Mouse (Mus musculus) midbrain, embryonic 15.5 days (tissue): ENCODE data around the gene Aldh4a1. TPM values are rescaled to one million over a fixed set of nuclear protein-coding genes. Genes with fewer than 3 reads are reported as not detected.

Experiments used
- ATAC-seq: fragments of 200-750 bp; cut with Nextera tagmentation; replicated peaks from 2 replicates; pipeline ENCODE4 v1.8.0; 2017; ENCODE audit warnings: moderate TSS enrichment
- H3K27ac ChIP-seq: fragments of 300-500 bp; sonication (generic); 2 replicates; pipeline ENCODE4 v1.5.1; 2015; ENCODE audit warnings: mild to moderate bottlenecking, inconsistent platforms
- H3K27me3 ChIP-seq: fragments of 300-500 bp; sonication (generic); replicated peaks from 2 replicates; pipeline ENCODE4 v1.6.1; 2015; ENCODE audit warnings: inconsistent platforms
- H3K36me3 ChIP-seq: fragments of 300-500 bp; sonication (generic); replicated peaks from 2 replicates; pipeline ENCODE4 v1.6.1; 2015; ENCODE audit warnings: inconsistent platforms
- H3K4me1 ChIP-seq: fragments of 300-500 bp; sonication (generic); 2 replicates; pipeline ENCODE4 v1.6.1; 2015; ENCODE audit warnings: inconsistent platforms
- H3K4me2 ChIP-seq: fragments of 300-500 bp; sonication (generic); 2 replicates; pipeline ENCODE4 v1.6.1; 2015; ENCODE audit warnings: inconsistent platforms, mild to moderate bottlenecking, moderate library complexity
- H3K4me3 ChIP-seq: fragments of 300-500 bp; sonication (generic); 2 replicates; pipeline ENCODE4 v1.5.1; 2015; ENCODE audit warnings: mild to moderate bottlenecking, inconsistent platforms
- H3K9ac ChIP-seq: fragments of 300-500 bp; sonication (generic); 2 replicates; pipeline ENCODE4 v1.6.1; 2015; ENCODE audit warnings: mild to moderate bottlenecking, inconsistent platforms
- H3K9me3 ChIP-seq: fragments of 300-500 bp; sonication (generic); 2 replicates; pipeline ENCODE4 v1.6.1; 2016; ENCODE audit warnings: inconsistent platforms
- WGBS: fragments of 180-500 bp; shearing (Covaris S2); methylation state at CpG from one replicate; pipeline ENCODE4 v1.1.7; 2015; ENCODE audit warnings: mixed read lengths; 5-methylcytosine and 5-hydroxymethylcytosine counted together
- polyA plus RNA-seq: library from polyadenylated mRNA; unstranded; fragments of >200 nt; fragmentation: Nextera tagmentation; extraction: Ambion mirVana; gene quantifications from 2 replicates; pipeline ENCODE4 v1.2.1, GENCODE M21; 2015

The Aldh4a1 gene
- polyA plus RNA-seq, 1 experiment from 2014 or later = 27.1 TPM

DNA sequence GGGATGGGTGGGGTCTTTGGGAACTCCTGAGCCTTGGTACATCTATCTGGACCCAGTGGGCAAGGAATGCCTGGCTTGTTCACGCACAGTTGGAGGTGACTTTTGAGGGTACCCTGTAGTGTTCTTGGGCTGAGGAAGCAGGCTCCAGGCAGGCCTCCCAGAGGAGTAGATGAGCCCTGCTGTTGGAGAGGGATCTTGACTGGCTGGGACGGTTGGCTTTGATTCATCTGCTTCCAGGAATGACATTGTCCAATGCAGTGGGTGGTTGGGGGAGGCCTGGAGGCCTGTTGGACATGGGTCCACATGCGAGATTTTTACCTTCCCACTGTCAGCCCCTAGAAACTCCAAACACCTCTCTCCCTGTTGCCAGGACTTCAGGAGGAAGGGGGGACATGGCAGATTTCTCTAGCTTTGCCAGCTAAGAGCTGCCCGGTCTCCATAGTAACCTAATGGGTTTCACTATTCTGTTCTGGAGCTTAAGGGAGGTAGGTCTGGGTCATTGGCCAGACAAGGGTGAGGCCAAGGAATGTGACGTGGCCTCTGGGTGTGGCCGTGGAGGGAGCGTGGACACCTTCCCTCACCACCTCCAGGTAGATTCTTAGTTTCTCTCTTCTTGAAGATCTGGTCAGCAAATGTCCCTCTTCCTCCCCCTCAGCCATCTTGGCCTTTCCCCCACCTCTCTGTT is 9.0 kb downstream of the Aldh4a1 start:
- Histone ChIP-seq H3K4me3 (no peak overlapping the region), H3K4me2 (no peak overlapping the region), H3K36me3 (no peaks in the 10 kb centered on the region), H3K9ac (no peak overlapping the region), H3K27ac (no peak overlapping the region), H3K4me1 (no peaks in the 10 kb centered on the region), H3K9me3 (no peaks in the 10 kb centered on the region), H3K27me3 (no peaks in the 10 kb centered on the region)
- WGBS = 81% methylated on average over 7 of the region's 7 CpGs
- no peak for ATAC-seq

DNA sequence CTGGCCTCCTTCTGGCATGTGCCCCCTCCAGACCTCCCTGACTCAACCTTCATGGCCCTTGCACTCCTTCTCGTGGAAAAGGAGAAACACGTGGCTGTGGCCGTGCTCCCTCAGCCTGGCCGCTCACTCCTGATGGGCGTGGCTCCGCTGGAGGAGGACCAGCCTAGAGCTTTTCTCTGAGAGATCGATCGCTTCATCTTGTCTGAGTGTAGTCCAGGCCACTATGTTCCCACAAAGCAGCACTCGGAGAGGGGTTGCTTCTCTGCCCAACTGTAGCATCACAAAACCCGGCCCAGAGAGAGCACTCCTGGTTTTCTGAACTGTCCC is 9.6 kb downstream of the Aldh4a1 start:
- Histone ChIP-seq H3K4me3 (no peak overlapping the region), H3K27me3 (no peaks in the 10 kb centered on the region; the same call in 1 of the 2 replicates), H3K4me2 (no peak overlapping the region), H3K36me3 (0 out of 2 replicates have a peak, but pooled peaks cover 4% of the 10 kb centered on the region), H3K9me3 (no peaks in the 10 kb centered on the region), H3K27ac (no peak overlapping the region), H3K9ac (no peak overlapping the region), H3K4me1 (no peaks in the 10 kb centered on the region)
- 87% methylated on average over 10 of the region's 10 CpGs for WGBS
- ATAC-seq = no peak

DNA sequence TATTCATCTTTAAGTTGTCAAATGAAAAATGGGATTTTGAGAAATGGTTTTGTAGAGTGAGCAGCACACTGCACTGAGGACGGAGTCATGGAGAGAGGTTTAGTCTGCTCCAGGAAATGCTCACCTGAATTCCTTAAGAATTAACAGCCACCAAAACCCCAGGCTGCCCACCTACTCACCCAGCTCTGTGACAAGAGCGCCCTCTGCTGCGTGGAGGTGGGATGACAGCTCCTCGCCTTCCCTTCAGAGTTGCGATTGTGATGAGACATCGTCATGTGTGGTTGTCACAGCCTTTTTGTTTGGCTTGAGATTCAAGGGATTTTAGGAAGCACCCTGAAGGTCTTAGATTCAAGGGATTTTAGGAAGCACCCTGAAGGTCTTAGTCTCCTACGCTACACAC is 13.7 kb downstream of the Aldh4a1 start:
- H3K27me3 ChIP-seq = no peaks in the 10 kb centered on the region; the same call in 1 of the 2 replicates
- H3K4me3 ChIP-seq = no peak overlapping the region
- WGBS = 24% methylated on average over 7 of the region's 7 CpGs

DNA sequence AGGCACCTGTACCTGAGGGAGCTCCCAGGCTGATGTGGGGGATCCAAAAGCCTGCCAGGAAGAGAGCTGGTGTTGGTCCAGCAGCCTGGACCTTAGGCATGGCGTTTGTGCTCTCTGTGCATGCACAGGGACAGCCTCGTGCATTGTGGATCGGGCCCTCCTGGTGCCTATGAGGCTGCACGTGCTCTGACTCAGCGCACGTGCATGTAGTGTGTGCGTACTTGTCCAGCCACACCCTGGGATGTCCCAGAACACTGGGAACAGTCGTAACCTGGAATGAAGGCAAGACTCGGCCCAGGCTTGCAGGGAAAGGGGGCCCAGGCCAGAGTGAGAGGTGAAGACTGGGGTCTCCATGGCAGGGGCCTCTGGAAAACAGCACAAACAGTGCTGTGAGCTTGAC is 15.2 kb downstream of the Aldh4a1 start:
- Histone ChIP-seq H3K27ac (no peak overlapping the region), H3K27me3 (peaks cover 4% of the 10 kb centered on the region; the same call in 1 of the 2 replicates), H3K36me3 (0 out of 2 replicates have a peak, but pooled peaks cover 8% of the 10 kb centered on the region), H3K9me3 (no peaks in the 10 kb centered on the region), H3K9ac (no peak overlapping the region), H3K4me3 (no peak overlapping the region), H3K4me2 (no peak overlapping the region), H3K4me1 (peaks cover 24% of the 10 kb centered on the region)
- 90% methylated on average over 9 of the region's 9 CpGs for WGBS
- no peak for ATAC-seq

More for the DNA sequence above, 13.7 kb downstream of the Aldh4a1 start:
- no peak for ATAC-seq
- Histone ChIP-seq H3K27ac (no peak overlapping the region), H3K9me3 (no peaks in the 10 kb centered on the region), H3K4me1 (peaks cover 11% of the 10 kb centered on the region), H3K9ac (no peak overlapping the region), H3K36me3 (0 out of 2 replicates have a peak, but pooled peaks cover 8% of the 10 kb centered on the region), H3K4me2 (no peak overlapping the region)

DNA sequence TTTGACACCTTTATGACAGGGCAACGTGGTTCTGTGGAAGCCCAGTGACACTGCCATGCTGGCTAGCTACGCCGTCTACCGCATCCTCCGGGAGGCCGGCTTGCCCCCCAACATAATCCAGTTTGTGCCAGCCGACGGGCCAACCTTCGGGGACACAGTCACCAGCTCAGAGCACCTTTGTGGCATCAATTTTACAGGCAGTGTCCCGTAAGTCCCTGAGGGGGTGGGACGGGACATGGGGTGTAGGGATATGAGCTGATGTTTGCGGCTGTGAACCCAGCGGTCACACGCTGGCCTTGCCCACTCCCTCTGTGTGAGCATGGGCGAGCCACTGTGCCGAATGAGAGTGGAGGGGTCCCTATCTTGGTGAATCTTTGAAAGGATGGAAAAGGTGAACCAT is 15.7 kb downstream of the Aldh4a1 start:
- Histone ChIP-seq H3K27me3 (peaks cover 6% of the 10 kb centered on the region; the same call in 1 of the 2 replicates), H3K9me3 (no peaks in the 10 kb centered on the region), H3K4me3 (no peak overlapping the region), H3K4me2 (no peak overlapping the region), H3K27ac (no peak overlapping the region), H3K9ac (no peak overlapping the region), H3K36me3 (0 out of 2 replicates have a peak, but pooled peaks cover 8% of the 10 kb centered on the region), H3K4me1 (peaks cover 24% of the 10 kb centered on the region)
- WGBS = 95% methylated on average over 16 of the region's 16 CpGs
- no peak for ATAC-seq

DNA sequence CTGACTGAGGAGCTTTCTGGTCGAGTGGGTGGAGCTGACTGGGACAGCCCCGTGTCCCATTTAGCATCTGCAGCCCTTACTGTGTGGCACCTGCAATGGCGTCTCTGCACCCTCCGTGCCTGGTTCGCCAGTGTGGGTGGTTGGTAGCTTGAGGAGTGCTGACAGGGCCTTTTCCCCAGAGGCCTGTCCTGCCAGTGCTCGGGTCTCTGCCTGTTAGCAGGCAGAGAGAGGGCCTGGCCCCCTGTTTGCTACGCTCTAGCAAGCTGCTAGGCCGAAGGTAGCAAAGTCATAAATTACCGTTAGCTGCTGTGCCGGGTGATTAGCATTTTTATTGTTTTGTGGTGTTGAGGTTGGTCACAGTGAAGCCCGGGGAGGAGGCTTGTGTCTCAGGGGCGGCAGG is 17.1 kb downstream of the Aldh4a1 start:
- no peak overlapping the region for H3K4me3 ChIP-seq
- no peak for ATAC-seq

DNA sequence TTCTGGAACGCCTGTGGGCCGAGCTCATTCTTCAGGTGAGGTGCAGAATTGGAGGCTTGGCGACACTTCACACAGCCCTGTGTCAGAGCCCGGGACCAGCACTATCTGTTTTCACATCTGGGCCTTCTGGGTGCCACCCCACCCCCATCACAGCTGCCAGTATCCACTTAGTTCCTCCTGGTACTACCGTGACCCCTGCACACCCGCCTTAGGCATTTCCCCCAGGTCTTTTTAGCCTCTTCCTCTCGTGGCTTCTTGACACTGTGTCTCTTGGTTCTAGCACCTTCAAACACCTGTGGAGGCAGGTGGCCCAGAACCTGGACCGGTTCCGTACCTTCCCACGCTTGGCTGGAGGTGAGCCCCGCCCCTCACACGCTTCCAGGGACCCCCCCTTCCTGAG is 17.7 kb downstream of the Aldh4a1 start:
- H3K36me3 ChIP-seq = peaks cover 8% of the 10 kb centered on the region; the same call in 1 of the 2 replicates
- H3K27ac ChIP-seq = no peak overlapping the region
- no peak for ATAC-seq
- H3K4me2 ChIP-seq = no peak overlapping the region
- no peaks in the 10 kb centered on the region for H3K9me3 ChIP-seq
- 69% methylated on average over 12 of the region's 12 CpGs for WGBS
- H3K9ac ChIP-seq = no peak overlapping the region
- H3K27me3 ChIP-seq = peaks cover 6% of the 10 kb centered on the region; the same call in 1 of the 2 replicates
- peaks cover 24% of the 10 kb centered on the region for H3K4me1 ChIP-seq
- H3K4me3 ChIP-seq = no peak overlapping the region

More for the DNA sequence above, 17.1 kb downstream of the Aldh4a1 start:
- Histone ChIP-seq H3K4me2 (no peak overlapping the region), H3K9ac (no peak overlapping the region; the same call in 1 of the 2 replicates), H3K36me3 (peaks cover 8% of the 10 kb centered on the region; the same call in 1 of the 2 replicates), H3K27ac (no peak overlapping the region), H3K9me3 (no peaks in the 10 kb centered on the region), H3K27me3 (peaks cover 6% of the 10 kb centered on the region; the same call in 1 of the 2 replicates), H3K4me1 (peaks cover 24% of the 10 kb centered on the region)
- 28% methylated on average over 12 of the region's 12 CpGs for WGBS

DNA sequence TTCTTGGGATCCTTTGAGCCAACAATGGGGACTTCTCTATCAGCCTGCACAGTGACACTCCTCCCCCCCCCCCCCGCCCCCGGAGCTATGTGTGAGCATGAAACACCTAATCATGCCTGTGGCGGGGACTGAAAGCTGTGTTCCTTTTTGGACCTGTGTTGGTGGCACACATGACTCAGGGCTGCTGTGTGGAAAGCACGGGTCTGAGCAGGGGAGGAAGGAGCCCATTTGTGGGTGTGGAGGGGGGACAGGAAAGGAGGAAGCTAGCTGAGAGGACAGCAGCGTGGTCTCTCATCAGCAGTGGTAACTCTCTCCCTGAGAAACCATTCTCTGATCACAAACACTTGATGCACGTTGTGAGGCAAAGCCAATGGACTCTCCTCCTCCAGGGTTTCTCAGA is 18.1 kb downstream of the Aldh4a1 start:
- Histone ChIP-seq H3K4me3 (no peak overlapping the region), H3K9ac (no peak overlapping the region), H3K27me3 (peaks cover 6% of the 10 kb centered on the region; the same call in 1 of the 2 replicates), H3K4me2 (no peak overlapping the region), H3K9me3 (no peaks in the 10 kb centered on the region), H3K36me3 (peaks cover 10% of the 10 kb centered on the region; the same call in 1 of the 2 replicates), H3K27ac (no peak overlapping the region), H3K4me1 (peaks cover 24% of the 10 kb centered on the region)
- 53% methylated on average over 6 of the region's 6 CpGs for WGBS
- no peak for ATAC-seq

DNA sequence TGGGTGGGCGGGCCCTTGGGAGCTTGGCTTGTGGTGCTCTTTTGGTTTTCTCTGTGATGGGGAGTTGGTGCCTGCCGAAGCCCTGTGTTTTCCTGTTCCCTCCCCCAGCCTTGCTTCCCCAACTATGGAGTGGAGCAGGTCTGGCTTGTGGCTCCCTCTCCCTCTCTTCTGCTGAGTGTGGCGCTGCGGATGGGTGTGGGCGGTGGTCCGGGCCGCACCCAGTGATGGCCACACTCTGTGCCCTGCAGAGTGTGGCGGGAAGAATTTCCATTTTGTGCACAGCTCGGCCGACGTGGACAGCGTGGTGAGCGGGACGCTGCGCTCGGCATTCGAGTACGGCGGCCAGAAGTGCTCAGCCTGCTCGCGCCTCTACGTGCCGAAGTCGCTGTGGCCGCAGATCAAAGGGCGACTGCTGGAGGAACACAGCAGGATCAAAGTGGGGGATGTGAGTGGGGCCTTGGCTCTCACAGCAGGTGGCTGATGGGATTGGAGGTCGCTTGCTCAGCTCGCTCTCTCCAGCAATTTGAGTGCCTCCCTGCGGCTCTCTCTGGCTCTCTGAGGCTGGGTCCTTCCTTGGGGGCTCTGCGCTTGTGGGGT is 19.3 kb downstream of the Aldh4a1 start:
- Histone ChIP-seq H3K4me2 (peak overlapping the region; percentile 43), H3K27me3 (peaks cover 6% of the 10 kb centered on the region; the same call in 1 of the 2 replicates), H3K36me3 (peaks cover 11% of the 10 kb centered on the region; the same call in 1 of the 2 replicates), H3K9me3 (no peaks in the 10 kb centered on the region), H3K27ac (peak overlapping the region; percentile 60; the same call in 1 of the 2 replicates), H3K9ac (peak overlapping the region; percentile 26), H3K4me3 (peak overlapping the region; percentile 12; the same call in 1 of the 2 replicates), H3K4me1 (peaks cover 24% of the 10 kb centered on the region)
- WGBS = 3% methylated on average over 30 of the region's 30 CpGs
- ATAC-seq = peak; percentile 43

DNA sequence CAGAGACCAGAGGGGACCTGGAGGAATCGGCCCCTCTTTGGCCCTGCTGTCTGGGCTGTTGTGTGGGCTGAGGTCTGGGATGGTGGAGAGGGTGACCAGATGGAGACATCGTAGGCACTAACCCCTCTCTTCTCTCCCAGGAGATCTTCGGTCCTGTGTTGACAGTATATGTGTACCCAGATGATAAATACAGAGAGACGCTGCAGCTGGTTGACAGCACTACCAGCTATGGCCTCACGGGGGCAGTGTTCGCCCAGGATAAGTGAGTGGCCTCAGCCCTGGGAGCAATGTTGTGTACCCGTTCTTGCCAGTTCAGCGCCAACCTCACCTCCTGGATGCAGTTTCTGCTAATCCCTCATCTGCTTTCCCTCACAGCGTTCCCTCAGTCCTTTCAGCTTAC is 21.3 kb downstream of the Aldh4a1 start:
- H3K36me3 ChIP-seq = peaks cover 6% of the 10 kb centered on the region
- no peaks in the 10 kb centered on the region for H3K9me3 ChIP-seq
- ATAC-seq = peak; percentile 41
- H3K9ac ChIP-seq = no peak overlapping the region
- H3K4me1 ChIP-seq = peaks cover 24% of the 10 kb centered on the region
- H3K4me3 ChIP-seq = no peak overlapping the region
- H3K27ac ChIP-seq = no peak overlapping the region
- peaks cover 6% of the 10 kb centered on the region; the same call in 1 of the 2 replicates for H3K27me3 ChIP-seq
- WGBS = 16% methylated on average over 9 of the region's 9 CpGs
- H3K4me2 ChIP-seq = no peak overlapping the region

DNA sequence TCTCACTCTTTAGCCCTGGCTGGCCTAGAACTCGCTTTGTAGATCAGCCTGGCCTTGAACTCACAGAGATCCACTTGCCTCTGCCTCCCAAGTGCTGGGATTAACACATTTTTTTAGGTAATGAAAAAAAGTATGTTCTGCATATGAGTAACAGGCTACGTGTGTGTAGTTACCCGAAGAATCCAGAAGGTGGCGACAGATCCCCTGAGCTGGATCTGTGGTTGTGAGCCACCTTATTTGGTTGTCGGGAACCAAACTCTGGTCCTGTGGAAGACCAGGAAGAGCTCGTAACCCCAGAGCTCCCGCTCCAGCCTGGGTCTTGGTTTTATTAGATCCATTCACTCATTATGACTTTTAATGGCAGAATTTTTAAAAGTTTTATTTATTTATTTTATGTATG is 24.2 kb downstream of the Aldh4a1 start:
- 83% methylated on average over 7 of the region's 7 CpGs for WGBS

DNA sequence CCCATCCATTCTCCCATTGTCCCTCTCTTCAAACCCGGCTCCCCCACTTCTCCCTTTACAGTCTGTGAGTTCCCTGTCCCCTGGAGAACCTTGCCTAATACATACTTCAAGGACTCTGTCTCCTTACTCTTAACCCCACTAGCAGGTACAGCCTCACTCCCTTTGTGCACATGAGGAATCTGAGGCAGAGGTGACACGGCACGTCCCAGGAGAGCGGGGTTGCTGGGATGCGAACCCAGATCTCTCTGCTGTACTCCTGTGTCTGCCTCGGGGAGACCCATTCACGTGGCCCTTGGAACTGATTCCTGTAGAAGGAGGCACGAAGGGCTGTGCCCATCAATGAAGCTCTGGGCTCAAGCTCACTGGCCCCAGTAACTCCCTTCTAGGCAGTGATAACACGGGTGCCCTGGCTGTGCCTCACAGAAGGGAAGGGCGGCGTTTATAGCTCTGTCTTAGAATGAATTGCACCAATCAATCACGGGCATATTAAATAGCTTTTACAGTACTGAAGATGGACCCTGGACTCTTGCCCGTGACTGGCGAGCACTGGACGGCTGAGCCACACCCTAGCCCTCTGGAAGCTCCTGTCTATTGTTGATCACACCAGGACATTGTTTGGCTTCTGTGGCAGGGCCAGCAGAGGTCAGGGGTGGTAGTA is 27.5 kb downstream of the Aldh4a1 start:
- peaks cover 6% of the 10 kb centered on the region; the same call in 1 of the 2 replicates for H3K36me3 ChIP-seq
- no peaks in the 10 kb centered on the region for H3K4me1 ChIP-seq
- H3K9me3 ChIP-seq = no peaks in the 10 kb centered on the region
- H3K9ac ChIP-seq = no peak overlapping the region
- no peak overlapping the region for H3K4me2 ChIP-seq
- H3K4me3 ChIP-seq = no peak overlapping the region
- H3K27me3 ChIP-seq = no peaks in the 10 kb centered on the region
- no peak for ATAC-seq
- H3K27ac ChIP-seq = no peak overlapping the region
- WGBS = 83% methylated on average over 15 of the region's 15 CpGs

More for the DNA sequence above, 24.2 kb downstream of the Aldh4a1 start:
- H3K4me2 ChIP-seq = no peak overlapping the region
- H3K4me3 ChIP-seq = no peak overlapping the region
- H3K4me1 ChIP-seq = peaks cover 8% of the 10 kb centered on the region
- peaks cover 6% of the 10 kb centered on the region for H3K36me3 ChIP-seq
- no peak overlapping the region for H3K9ac ChIP-seq
- no peaks in the 10 kb centered on the region for H3K9me3 ChIP-seq
- no peak overlapping the region for H3K27ac ChIP-seq
- H3K27me3 ChIP-seq = peaks cover 6% of the 10 kb centered on the region; the same call in 1 of the 2 replicates
- no peak for ATAC-seq
